Comparison of ENCODE assay signal across 13 mouse cellular contexts in the genomic region with DNA sequence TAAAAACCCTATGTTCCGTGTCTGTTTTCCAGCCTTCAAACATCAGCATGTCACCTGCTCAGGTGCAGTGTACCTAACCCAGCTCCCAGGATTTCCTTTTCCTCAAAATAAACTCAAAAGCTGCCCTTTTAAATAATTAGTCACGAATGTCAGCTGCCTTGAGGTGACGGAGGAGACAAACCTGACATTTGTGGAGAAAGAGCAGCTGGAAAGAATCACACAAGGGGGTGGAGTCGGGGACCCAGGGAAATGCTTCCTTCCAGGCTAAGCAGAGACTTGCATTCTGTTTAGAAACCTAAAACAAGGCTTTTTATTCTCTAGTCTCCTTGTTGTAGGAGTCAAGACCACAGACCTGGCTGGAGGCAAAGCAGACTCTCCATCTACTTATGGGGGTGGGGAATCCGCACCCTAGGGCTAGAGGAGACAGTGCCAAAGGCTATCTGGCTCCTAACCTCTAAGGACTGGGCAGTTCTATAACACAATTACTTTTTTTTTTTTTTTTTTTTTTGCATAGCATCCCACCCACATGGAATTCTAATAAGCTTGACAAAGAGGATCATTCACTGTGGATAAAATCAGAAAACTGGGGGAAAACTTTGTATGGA. TPM values are rescaled to one million over a fixed set of nuclear protein-coding genes. Genes with fewer than 3 reads are reported as not detected.
DNase-seq lines count a peak whose midpoint lies in the region; ATAC-seq and TF ChIP-seq lines count a peak whose summit lies in the region.
"Had no signal": no experiment of that assay in that cellular context is flagged by ENCODE, and none has a peak within 500 bp of the region (broad histone marks: within the 10 kb centered on the region; RNA-seq: fewer than 3 reads in every experiment).

No protein-coding gene starts in this region.

- H3K4me1 ChIP-seq in heart, embryonic 15.5 days (replicated peaks): peaks cover 62% of the 10 kb centered on the region
- peaks cover 26% of the 10 kb centered on the region for H3K4me1 ChIP-seq in lung, embryonic 15.5 days
- H3K4me1 ChIP-seq in lung, adult 2 months (ENCODE audit: control insufficient read depth, insufficient read depth, low read length): no peaks in the 10 kb centered on the region
- H3K4me1 ChIP-seq in embryonic facial prominence, embryonic 10.5 days: peaks cover 28% of the 10 kb centered on the region

- H3K9ac ChIP-seq in heart, embryonic 15.5 days: no peak overlapping the region
- H3K9ac ChIP-seq in lung, embryonic 15.5 days: no peak overlapping the region
- H3K9ac ChIP-seq: liver, embryonic 12.5 days had no signal

- ATAC-seq in heart, embryonic 15.5 days (replicated peaks; ENCODE audit: insufficient number of reproducible peaks, insufficient read depth, low FRiP score, low read depth): no peak
- no peak for ATAC-seq in lung, embryonic 15.5 days (ENCODE audit: borderline replicate concordance, extremely low read depth, low FRiP score, low TSS enrichment)
- no peak for ATAC-seq in frontal cortex, adult (ENCODE audit: low TSS enrichment)
- ATAC-seq: activated CD4-positive, CD25-positive, alpha-beta regulatory T cell, adult 4 months; liver, embryonic 12.5 days had no signal

- no peak for DNase-seq in heart, postnatal 25 days (ENCODE audit: low spot score)
- no peak for DNase-seq in lung, adult 2 months
- peak; percentile 41 for DNase-seq in embryonic facial prominence, embryonic 10.5 days (ENCODE audit: low spot score)
- DNase-seq in hindlimb bud, embryonic 11.5 days (ENCODE audit: extremely low spot score, low read depth, low spot score): peak; percentile 53
- no peak for DNase-seq in gastrocnemius, postnatal 14 days
- DNase-seq: cerebellum, postnatal 36 days; kidney, adult 8-10 months; thymus, adult 18-20 months had no signal

- WGBS in heart, embryonic 15.5 days: 42% methylated on average over 5 of the region's 5 CpGs
- 44% methylated on average over 5 of the region's 5 CpGs for WGBS in lung, embryonic 15.5 days
- WGBS in lung, adult 2 months: 62% methylated on average over 5 of the region's 5 CpGs
- 35% methylated on average over 5 of the region's 5 CpGs for WGBS in embryonic facial prominence, embryonic 10.5 days

- no peak for TF ChIP-seq CTCF in lung, adult 2 months (IDR thresholded peaks at IDR 0.05; ENCODE audit: insufficient read depth, low read length)

- H3K27me3 ChIP-seq in heart, embryonic 15.5 days: no peaks in the 10 kb centered on the region
- no peaks in the 10 kb centered on the region for H3K27me3 ChIP-seq in lung, embryonic 15.5 days
- no peaks in the 10 kb centered on the region for H3K27me3 ChIP-seq in embryonic facial prominence, embryonic 10.5 days (replicated peaks; ENCODE audit: low read depth, poor library complexity, severe bottlenecking)
- H3K27me3 ChIP-seq: liver, embryonic 12.5 days had no signal

- TF ChIP-seq POLR2A in lung, adult 2 months (IDR thresholded peaks at IDR 0.05; ENCODE audit: borderline replicate concordance, extremely low read depth, low read depth, low read length): no peak

- H3K4me3 ChIP-seq in heart, embryonic 15.5 days: no peak overlapping the region
- no peak overlapping the region for H3K4me3 ChIP-seq in lung, embryonic 15.5 days
- no peak overlapping the region for H3K4me3 ChIP-seq in lung, adult 2 months (replicated peaks; ENCODE audit: extremely low read depth, low read depth, low read length)
- H3K4me3 ChIP-seq in embryonic facial prominence, embryonic 10.5 days: no peak overlapping the region
- H3K4me3 ChIP-seq: liver, embryonic 12.5 days had no signal

- no peaks in the 10 kb centered on the region for H3K9me3 ChIP-seq in heart, embryonic 15.5 days (replicated peaks)
- no peaks in the 10 kb centered on the region for H3K9me3 ChIP-seq in lung, embryonic 15.5 days
- H3K9me3 ChIP-seq in embryonic facial prominence, embryonic 10.5 days: no peaks in the 10 kb centered on the region
- H3K9me3 ChIP-seq: liver, embryonic 12.5 days had no signal

- H3K27ac ChIP-seq in heart, embryonic 15.5 days: peak overlapping the region; percentile 47
- H3K27ac ChIP-seq in lung, embryonic 15.5 days: peak overlapping the region; percentile 44; the same call in 1 of the 2 replicates
- H3K27ac ChIP-seq in embryonic facial prominence, embryonic 10.5 days (replicated peaks): no peak overlapping the region
- H3K27ac ChIP-seq: liver, embryonic 12.5 days had no signal

- 0 out of 2 replicates have a peak, but pooled peaks cover 5% of the 10 kb centered on the region for H3K36me3 ChIP-seq in heart, embryonic 15.5 days
- no peaks in the 10 kb centered on the region for H3K36me3 ChIP-seq in lung, embryonic 15.5 days
- no peaks in the 10 kb centered on the region; the same call in 1 of the 2 replicates for H3K36me3 ChIP-seq in embryonic facial prominence, embryonic 10.5 days (replicated peaks)
- H3K36me3 ChIP-seq: liver, embryonic 12.5 days had no signal

- intact Hi-C loops in heart, postnatal 25 days (cut with DNase I): no loop called here
- intact Hi-C loops in gastrocnemius, postnatal 14 days (cut with DNase I; ENCODE audit: low total_unique reads): no loop called here

- no peak overlapping the region for H3K4me2 ChIP-seq in heart, embryonic 15.5 days
- H3K4me2 ChIP-seq in lung, embryonic 15.5 days: no peak overlapping the region
- H3K4me2 ChIP-seq: liver, embryonic 12.5 days had no signal

RNA-seq across cellular contexts. Expression of gene Stk39, which starts 29.9 kb away (rescaled TPM):
- polyA plus RNA-seq in heart, embryonic 15.5 days (2015; fragmentation: Nextera tagmentation; extraction: Ambion mirVana): 54.8 and 66.2 TPM in 2 replicates
- total RNA-seq in heart, postnatal 25 days (2021): 10 to 100 TPM; 81.3 to 83.2 TPM
- polyA plus RNA-seq in lung, embryonic 15.5 days (2015; fragmentation: Nextera tagmentation; extraction: Ambion mirVana): 19.3 and 19.4 TPM in 2 replicates
- 3.6 TPM in 2 replicates for polyA plus RNA-seq in lung, adult 2 months (2012; rRNA removed)
- 19.3 and 19.4 TPM in 2 replicates for polyA plus RNA-seq in embryonic facial prominence, embryonic 10.5 days (2016; fragmentation: Nextera tagmentation; extraction: Ambion mirVana)
- 1 to 10 TPM; 7.8 to 8.1 TPM for total RNA-seq in gastrocnemius, postnatal 14 days (2021)

Comparison
In these comparisons a context has a peak if more than half of its experiments do, and no peak if none do; other contexts are left out.
1. DNase-seq: peak in embryonic facial prominence, embryonic 10.5 days (single experiment) and hindlimb bud, embryonic 11.5 days (single experiment); none in heart, postnatal 25 days (single experiment), lung, adult 2 months (single experiment) and gastrocnemius, postnatal 14 days (single experiment).